Mouse (Mus musculus): ENCODE measurements at regions not wholly inside any gene's neighbourhood (a gene's known extent, or its start where the extent isn't known, plus 50 kb on each side); places are given as distances from the start of the nearest gene placed in this dataset.

DNA sequence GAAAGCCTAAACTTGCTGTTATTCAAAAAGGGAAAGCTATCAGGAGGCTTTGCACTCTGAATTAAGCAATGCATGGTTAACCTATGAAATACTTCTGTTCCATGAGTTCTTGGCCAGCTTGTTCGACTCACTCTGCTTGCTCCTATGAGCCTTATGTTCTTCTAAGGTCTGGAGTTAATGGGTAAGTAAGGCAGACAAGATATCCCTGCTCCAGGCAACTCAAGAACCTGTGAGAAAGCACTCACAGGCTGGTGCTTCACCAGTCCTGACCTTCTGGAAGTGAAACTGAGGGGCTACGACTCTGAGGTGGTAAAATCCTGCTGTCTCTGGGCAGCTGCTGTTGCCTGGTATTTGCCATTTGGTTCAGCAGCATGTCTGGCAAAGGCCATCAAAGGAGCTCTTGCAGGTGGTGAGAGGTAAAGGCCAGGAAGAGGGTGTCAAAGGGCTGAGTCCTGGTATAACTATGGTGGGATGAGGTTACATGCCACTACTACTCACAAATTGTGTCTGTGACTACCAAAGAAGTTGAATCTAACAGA lies 484.6 kb upstream of the Mpdz start:
- Histone ChIP-seq H3K9ac (ENCODE audit: low read length) (no peak overlapping the region), H3K27me3 (ENCODE audit: control insufficient read depth, insufficient read depth, low read length) (no peaks in the 10 kb centered on the region), H3K4me1 (ENCODE audit: control insufficient read depth, insufficient read depth, low read length) (no peaks in the 10 kb centered on the region), H3K27ac (replicated peaks; ENCODE audit: low read depth, low read length) (no peak overlapping the region), H3K4me3 (ENCODE audit: low read depth, low read length) (no peak overlapping the region), H3K4me2 (ENCODE audit: low read depth, severe bottlenecking) (no peak overlapping the region), H3K36me3 (ENCODE audit: control insufficient read depth, insufficient read depth, low read length) (no peaks in the 10 kb centered on the region), H3K9me3 (ENCODE audit: control insufficient read depth, low read length) (no peaks in the 10 kb centered on the region)
- DNase-seq (ENCODE audit: low spot score) (no peak), ATAC-seq (ENCODE audit: insufficient number of reproducible peaks, low FRiP score, low TSS enrichment, low read depth) (no peak)
- WGBS, result 58% methylated on average over 2 of the region's 2 CpGs

DNA sequence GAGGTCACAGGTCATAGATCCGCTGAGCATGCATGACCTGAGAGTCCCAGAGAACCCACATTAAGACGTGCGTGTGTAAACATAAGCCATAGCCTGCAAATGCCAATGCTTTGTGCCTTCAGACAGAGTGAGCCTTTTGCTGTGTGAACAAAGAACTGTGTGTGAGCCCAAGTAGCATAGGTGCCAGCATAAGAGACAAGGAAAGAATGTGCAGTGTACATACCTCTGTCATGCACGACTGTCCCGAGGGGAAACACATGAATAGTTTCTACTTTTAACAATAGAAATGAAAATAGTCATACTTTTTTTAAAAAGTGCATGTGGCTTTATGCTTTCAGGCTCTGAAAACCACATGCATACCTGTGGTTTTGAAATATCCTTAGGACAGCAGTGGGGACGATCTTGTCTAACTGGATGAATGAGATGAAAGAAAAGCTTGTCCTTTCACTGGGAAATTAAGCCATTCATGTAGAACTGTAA lies 484.1 kb upstream of the Mpdz start:
- ATAC-seq (ENCODE audit: insufficient number of reproducible peaks, low FRiP score, low TSS enrichment, low read depth), result no peak
- Histone ChIP-seq H3K9me3 (ENCODE audit: control insufficient read depth, low read length) (no peaks in the 10 kb centered on the region), H3K27ac (replicated peaks; ENCODE audit: low read depth, low read length) (no peak overlapping the region), H3K9ac (ENCODE audit: low read length) (no peak overlapping the region), H3K36me3 (ENCODE audit: control insufficient read depth, insufficient read depth, low read length) (no peaks in the 10 kb centered on the region), H3K4me2 (ENCODE audit: low read depth, severe bottlenecking) (no peak overlapping the region), H3K4me3 (ENCODE audit: low read depth, low read length) (no peak overlapping the region), H3K4me1 (ENCODE audit: control insufficient read depth, insufficient read depth, low read length) (no peaks in the 10 kb centered on the region), H3K27me3 (ENCODE audit: control insufficient read depth, insufficient read depth, low read length) (no peaks in the 10 kb centered on the region)
- no peak for DNase-seq (ENCODE audit: low spot score)
- WGBS, result 81% methylated on average over 6 of the region's 6 CpGs

DNA sequence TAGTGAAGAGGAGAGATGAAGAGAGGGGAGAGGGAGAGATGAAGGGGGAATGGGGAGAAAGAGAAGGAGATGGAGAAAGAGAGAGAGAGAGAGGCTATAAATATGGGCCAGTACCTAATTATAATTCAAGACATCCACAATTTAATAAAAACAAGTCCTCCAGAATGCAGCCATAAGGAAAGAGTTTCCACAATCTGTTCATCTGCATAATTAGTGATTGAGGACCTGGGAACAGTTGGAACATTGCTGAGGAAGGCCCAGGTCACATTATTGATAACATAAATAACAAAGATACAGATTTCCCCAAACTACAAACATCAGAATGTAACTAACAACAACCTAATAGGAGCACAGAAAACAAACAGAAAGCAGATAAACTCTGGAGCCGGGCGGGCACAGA lies 483.0 kb upstream of the Mpdz start:
- Histone ChIP-seq H3K27ac (replicated peaks; ENCODE audit: low read depth, low read length) (no peak overlapping the region), H3K9ac (ENCODE audit: low read length) (no peak overlapping the region), H3K36me3 (ENCODE audit: control insufficient read depth, insufficient read depth, low read length) (no peaks in the 10 kb centered on the region), H3K4me1 (ENCODE audit: control insufficient read depth, insufficient read depth, low read length) (no peaks in the 10 kb centered on the region), H3K4me3 (ENCODE audit: low read depth, low read length) (no peak overlapping the region), H3K9me3 (ENCODE audit: control insufficient read depth, low read length) (no peaks in the 10 kb centered on the region), H3K27me3 (ENCODE audit: control insufficient read depth, insufficient read depth, low read length) (no peaks in the 10 kb centered on the region), H3K4me2 (ENCODE audit: low read depth, severe bottlenecking) (no peak overlapping the region)
- ATAC-seq (ENCODE audit: insufficient number of reproducible peaks, low FRiP score, low TSS enrichment, low read depth), result no peak
- 45% methylated on average over 2 of the region's 2 CpGs for WGBS
- no peak for DNase-seq (ENCODE audit: low spot score)

DNA sequence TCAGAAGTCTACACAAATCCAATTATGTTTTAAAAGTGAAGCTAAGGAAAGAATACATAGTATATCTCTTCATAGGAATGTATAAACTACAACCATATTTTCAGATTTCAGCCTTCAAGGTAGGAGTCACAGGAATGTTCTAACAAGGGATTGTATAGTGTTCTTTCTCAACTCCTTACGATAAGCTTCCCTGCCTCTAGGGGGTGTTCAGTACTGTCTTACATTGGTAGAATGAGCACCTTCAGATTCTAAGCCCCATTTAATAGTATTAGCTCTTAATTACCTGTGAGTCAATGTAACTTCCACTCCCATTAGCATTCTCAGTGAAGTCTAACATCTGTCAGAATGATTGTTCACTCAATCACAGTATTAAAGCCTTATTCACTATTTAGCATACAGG lies 481.5 kb upstream of the Mpdz start:
- H3K36me3 ChIP-seq (ENCODE audit: control insufficient read depth, insufficient read depth, low read length), result no peaks in the 10 kb centered on the region
- no peak overlapping the region for H3K27ac ChIP-seq (replicated peaks; ENCODE audit: low read depth, low read length)
- H3K4me1 ChIP-seq (ENCODE audit: control insufficient read depth, insufficient read depth, low read length), result no peaks in the 10 kb centered on the region
- no peaks in the 10 kb centered on the region for H3K9me3 ChIP-seq (ENCODE audit: control insufficient read depth, low read length)
- H3K4me2 ChIP-seq (ENCODE audit: low read depth, severe bottlenecking), result no peak overlapping the region
- no peak overlapping the region for H3K4me3 ChIP-seq (ENCODE audit: low read depth, low read length)
- no peaks in the 10 kb centered on the region for H3K27me3 ChIP-seq (ENCODE audit: control insufficient read depth, insufficient read depth, low read length)
- 90% methylated on average over 1 of the region's 1 CpGs for WGBS
- DNase-seq (ENCODE audit: low spot score) (no peak), ATAC-seq (ENCODE audit: insufficient number of reproducible peaks, low FRiP score, low TSS enrichment, low read depth) (no peak)
- H3K9ac ChIP-seq (ENCODE audit: low read length), result no peak overlapping the region

DNA sequence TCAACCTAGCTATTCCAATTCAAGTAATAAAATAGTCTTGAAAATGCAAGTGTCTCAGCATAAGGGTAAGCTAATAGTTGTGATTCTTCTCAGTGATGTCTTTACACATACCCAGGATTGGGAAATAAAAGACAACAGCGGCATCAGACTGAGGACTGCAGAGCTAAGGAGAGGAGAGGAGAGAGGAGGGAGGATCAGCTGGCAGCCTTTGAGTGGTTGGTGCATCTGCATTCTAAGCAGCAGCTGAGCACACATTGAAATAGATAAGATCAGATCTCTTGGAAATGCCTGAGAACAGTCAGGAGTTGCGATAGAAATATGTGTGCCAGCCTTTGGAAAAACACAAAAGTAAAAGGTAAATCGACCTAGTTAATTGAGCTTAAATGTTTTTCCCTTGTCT lies 480.3 kb upstream of the Mpdz start:
- no peaks in the 10 kb centered on the region for H3K27me3 ChIP-seq (ENCODE audit: control insufficient read depth, insufficient read depth, low read length)
- no peak overlapping the region for H3K27ac ChIP-seq (replicated peaks; ENCODE audit: low read depth, low read length)
- no peaks in the 10 kb centered on the region for H3K4me1 ChIP-seq (ENCODE audit: control insufficient read depth, insufficient read depth, low read length)
- WGBS, result 85% methylated on average over 3 of the region's 3 CpGs
- no peak overlapping the region for H3K9ac ChIP-seq (ENCODE audit: low read length)
- DNase-seq (ENCODE audit: low spot score) (no peak), ATAC-seq (ENCODE audit: insufficient number of reproducible peaks, low FRiP score, low TSS enrichment, low read depth) (no peak)
- no peak overlapping the region for H3K4me2 ChIP-seq (ENCODE audit: low read depth, severe bottlenecking)
- H3K9me3 ChIP-seq (ENCODE audit: control insufficient read depth, low read length), result no peaks in the 10 kb centered on the region
- H3K4me3 ChIP-seq (ENCODE audit: low read depth, low read length), result no peak overlapping the region
- no peaks in the 10 kb centered on the region for H3K36me3 ChIP-seq (ENCODE audit: control insufficient read depth, insufficient read depth, low read length)

DNA sequence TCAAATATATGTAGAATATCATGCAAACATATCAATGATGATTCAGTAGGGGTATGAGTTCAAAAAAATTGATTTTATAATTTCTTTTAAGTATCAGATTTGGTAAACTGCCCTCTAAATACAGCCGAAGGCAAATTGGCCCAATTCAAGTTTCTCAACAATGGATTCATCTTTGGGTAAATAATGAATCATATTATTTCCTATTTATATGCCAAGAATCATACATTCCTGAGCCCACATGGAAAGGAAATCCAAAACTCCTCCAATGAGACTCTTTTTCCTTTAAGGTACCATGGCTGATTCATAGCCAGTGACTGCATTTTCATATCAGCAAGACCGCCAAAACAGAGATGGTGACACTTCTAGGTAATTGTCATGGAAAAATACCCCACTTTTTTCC lies 472.4 kb upstream of the Mpdz start:
- no peak for ATAC-seq (ENCODE audit: insufficient number of reproducible peaks, low FRiP score, low TSS enrichment, low read depth)
- no peaks in the 10 kb centered on the region for H3K27me3 ChIP-seq (ENCODE audit: control insufficient read depth, insufficient read depth, low read length)
- H3K36me3 ChIP-seq (ENCODE audit: control insufficient read depth, insufficient read depth, low read length), result no peaks in the 10 kb centered on the region
- WGBS, result 92% methylated on average over 2 of the region's 2 CpGs
- H3K27ac ChIP-seq (replicated peaks; ENCODE audit: low read depth, low read length), result no peak overlapping the region
- no peak overlapping the region for H3K4me3 ChIP-seq (ENCODE audit: low read depth, low read length)
- H3K9me3 ChIP-seq (ENCODE audit: control insufficient read depth, low read length), result no peaks in the 10 kb centered on the region
- H3K4me2 ChIP-seq (ENCODE audit: low read depth, severe bottlenecking), result no peak overlapping the region
- no peak for DNase-seq (ENCODE audit: low spot score)
- H3K4me1 ChIP-seq (ENCODE audit: control insufficient read depth, insufficient read depth, low read length), result no peaks in the 10 kb centered on the region
- H3K9ac ChIP-seq (ENCODE audit: low read length), result no peak overlapping the region

DNA sequence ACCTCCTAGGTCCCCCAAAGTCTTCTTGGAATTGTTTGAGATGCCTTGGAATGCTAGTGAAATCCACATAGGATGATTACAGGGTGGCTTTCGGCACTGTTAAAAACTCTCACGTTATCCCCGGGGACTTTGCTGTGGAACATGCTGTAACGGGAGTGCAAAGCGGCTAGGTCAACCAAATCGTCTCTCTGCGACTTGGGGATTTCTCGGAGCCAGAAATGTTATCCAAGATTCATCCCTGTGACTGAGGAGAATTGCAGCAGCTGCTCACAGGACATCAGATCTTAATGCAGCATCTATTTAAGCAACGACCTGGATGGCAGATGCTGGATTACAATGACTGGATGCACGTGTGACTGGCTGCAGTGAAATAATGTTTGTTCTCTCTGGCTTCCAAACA lies 470.7 kb upstream of the Mpdz start:
- ATAC-seq (ENCODE audit: insufficient number of reproducible peaks, low FRiP score, low TSS enrichment, low read depth) (no peak), DNase-seq (ENCODE audit: low spot score) (no peak)
- WGBS, result 77% methylated on average over 10 of the region's 10 CpGs
- H3K9ac ChIP-seq (ENCODE audit: low read length), result no peak overlapping the region
- no peaks in the 10 kb centered on the region for H3K36me3 ChIP-seq (ENCODE audit: control insufficient read depth, insufficient read depth, low read length)
- no peak overlapping the region for H3K4me2 ChIP-seq (ENCODE audit: low read depth, severe bottlenecking)
- H3K27me3 ChIP-seq (ENCODE audit: control insufficient read depth, insufficient read depth, low read length), result no peaks in the 10 kb centered on the region
- H3K27ac ChIP-seq (replicated peaks; ENCODE audit: low read depth, low read length), result no peak overlapping the region
- no peaks in the 10 kb centered on the region for H3K9me3 ChIP-seq (ENCODE audit: control insufficient read depth, low read length)
- H3K4me1 ChIP-seq (ENCODE audit: control insufficient read depth, insufficient read depth, low read length), result no peaks in the 10 kb centered on the region
- no peak overlapping the region for H3K4me3 ChIP-seq (ENCODE audit: low read depth, low read length)

DNA sequence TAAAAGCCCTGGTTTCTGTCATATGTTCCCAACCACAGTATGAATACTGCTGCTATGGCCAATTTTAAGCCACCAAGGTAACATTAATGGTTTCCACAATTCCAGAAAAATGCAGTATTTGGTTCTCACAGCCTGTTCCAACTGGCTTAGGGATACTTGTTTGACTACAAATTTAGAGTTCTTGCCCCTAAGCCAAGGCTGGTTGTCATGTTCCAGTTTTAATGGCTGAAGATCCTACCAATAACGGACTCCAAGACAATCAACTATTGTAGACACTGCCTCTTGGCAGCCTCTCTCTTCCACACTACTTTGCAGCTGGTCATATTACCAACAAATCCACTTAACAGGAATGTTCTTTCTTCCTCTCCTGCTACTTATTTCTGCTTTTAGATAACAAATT lies 470.0 kb upstream of the Mpdz start:
- H3K9me3 ChIP-seq (ENCODE audit: control insufficient read depth, low read length), result no peaks in the 10 kb centered on the region
- H3K4me3 ChIP-seq (ENCODE audit: low read depth, low read length), result no peak overlapping the region
- no peaks in the 10 kb centered on the region for H3K27me3 ChIP-seq (ENCODE audit: control insufficient read depth, insufficient read depth, low read length)
- H3K9ac ChIP-seq (ENCODE audit: low read length), result no peak overlapping the region
- no peak overlapping the region for H3K4me2 ChIP-seq (ENCODE audit: low read depth, severe bottlenecking)
- no peak overlapping the region for H3K27ac ChIP-seq (replicated peaks; ENCODE audit: low read depth, low read length)
- DNase-seq (ENCODE audit: low spot score) (no peak), ATAC-seq (ENCODE audit: insufficient number of reproducible peaks, low FRiP score, low TSS enrichment, low read depth) (no peak)
- H3K4me1 ChIP-seq (ENCODE audit: control insufficient read depth, insufficient read depth, low read length), result no peaks in the 10 kb centered on the region
- no peaks in the 10 kb centered on the region for H3K36me3 ChIP-seq (ENCODE audit: control insufficient read depth, insufficient read depth, low read length)
- 86% methylated on average over 1 of the region's 1 CpGs for WGBS

DNA sequence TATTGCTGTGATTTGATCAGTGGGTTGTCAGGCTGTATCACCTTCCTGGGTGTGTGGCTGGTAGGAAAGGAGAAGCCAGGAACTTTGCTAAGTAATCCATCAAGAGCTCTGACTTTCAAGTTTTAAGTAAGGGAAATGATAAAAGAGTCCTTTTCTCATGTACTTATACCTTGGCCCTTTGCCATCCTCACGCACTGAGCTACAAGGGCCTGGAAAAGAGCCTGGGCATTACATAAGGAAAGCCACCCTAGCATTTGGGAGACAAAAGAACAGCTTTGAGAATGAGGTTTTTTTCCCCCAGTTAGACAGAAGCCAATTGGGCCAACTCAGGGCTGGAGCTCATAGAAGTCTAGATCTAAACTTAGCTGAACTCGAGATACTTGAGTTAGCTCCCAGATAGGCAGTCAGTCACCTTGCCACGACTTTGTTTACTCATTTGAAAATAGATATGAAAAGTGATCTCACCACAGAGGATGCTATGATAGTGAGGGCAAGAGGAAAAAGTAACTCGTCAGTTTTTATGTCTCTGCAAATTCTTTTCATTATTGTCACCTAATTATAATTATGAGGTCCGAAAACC lies 457.4 kb upstream of the Mpdz start:
- H3K27me3 ChIP-seq (ENCODE audit: control insufficient read depth, insufficient read depth, low read length), result no peaks in the 10 kb centered on the region
- no peaks in the 10 kb centered on the region for H3K4me1 ChIP-seq (ENCODE audit: control insufficient read depth, insufficient read depth, low read length)
- ATAC-seq (ENCODE audit: insufficient number of reproducible peaks, low FRiP score, low TSS enrichment, low read depth), result no peak
- WGBS, result 85% methylated on average over 5 of the region's 5 CpGs
- H3K27ac ChIP-seq (replicated peaks; ENCODE audit: low read depth, low read length), result no peak overlapping the region
- DNase-seq (ENCODE audit: low spot score), result no peak
- H3K36me3 ChIP-seq (ENCODE audit: control insufficient read depth, insufficient read depth, low read length), result no peaks in the 10 kb centered on the region
- no peak overlapping the region for H3K4me3 ChIP-seq (ENCODE audit: low read depth, low read length)
- H3K4me2 ChIP-seq (ENCODE audit: low read depth, severe bottlenecking), result no peak overlapping the region
- H3K9me3 ChIP-seq (ENCODE audit: control insufficient read depth, low read length), result no peaks in the 10 kb centered on the region
- H3K9ac ChIP-seq (ENCODE audit: low read length), result no peak overlapping the region

All from limb, embryonic 11.5 days (tissue).